In the genomic region with DNA sequence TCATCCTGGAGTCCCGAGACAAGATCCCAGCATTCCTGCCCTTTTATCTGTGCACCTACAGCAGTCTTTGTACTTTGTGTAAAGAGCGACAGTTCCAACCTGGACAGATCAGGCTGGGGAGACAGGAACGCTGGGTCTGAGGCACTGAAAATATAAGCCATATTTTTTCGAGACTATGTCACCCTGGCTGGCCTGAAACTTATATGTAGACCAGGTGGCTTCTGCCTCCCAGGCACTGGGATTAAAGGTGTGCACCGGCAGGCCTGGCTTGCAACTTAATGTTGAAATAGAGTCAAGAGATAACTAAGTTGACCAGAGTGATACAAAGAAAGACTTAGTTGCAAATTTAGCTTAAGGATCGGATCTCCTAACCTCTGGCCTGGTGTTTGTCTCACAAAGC, we compare ENCODE assay signal across 9 mouse cellular contexts. TPM values are rescaled to one million over a fixed set of nuclear protein-coding genes. Genes with fewer than 3 reads are reported as not detected.
A peak's percentile ranks its signal among the peaks of the same experiment; 100 is the strongest.
DNase-seq lines count a peak whose midpoint lies in the region; ATAC-seq and TF ChIP-seq lines count a peak whose summit lies in the region.
"Had no signal": no experiment of that assay in that cellular context is flagged by ENCODE, and none has a peak within 500 bp of the region (broad histone marks: within the 10 kb centered on the region; RNA-seq: fewer than 3 reads in every experiment).

No protein-coding gene starts in this region.

- WGBS in forebrain, embryonic 13.5 days = 61% methylated on average over 6 of the region's 6 CpGs
- 62% methylated on average over 6 of the region's 6 CpGs for WGBS in forebrain, embryonic 12.5 days
- WGBS in embryonic facial prominence, embryonic 13.5 days = 37% methylated on average over 6 of the region's 6 CpGs
- WGBS in liver, embryonic 14.5 days (ENCODE audit: insufficient replicate concordance) = 33% methylated on average over 6 of the region's 6 CpGs

- DNase-seq in layer of hippocampus, adult 2 months (ENCODE audit: low spot score in 2 of 2) = no peak
- no peak for DNase-seq in layer of hippocampus, adult 11-12 months (ENCODE audit: low spot score)
- no peak for DNase-seq in liver, embryonic 14.5 days (ENCODE audit: low read depth in 3 of 3, low spot score in 3 of 3)
- no peak for DNase-seq in adrenal gland, postnatal 25 days
- no peak for DNase-seq in layer of hippocampus, adult 18-20 months (ENCODE audit: low spot score in 2 of 2)
- DNase-seq: cerebellum, adult 11 months had no signal

- peaks cover 39% of the 10 kb centered on the region for H3K4me1 ChIP-seq in forebrain, embryonic 13.5 days
- peaks cover 39% of the 10 kb centered on the region for H3K4me1 ChIP-seq in forebrain, embryonic 12.5 days
- H3K4me1 ChIP-seq in embryonic facial prominence, embryonic 13.5 days = peaks cover 48% of the 10 kb centered on the region
- H3K4me1 ChIP-seq in liver, embryonic 14.5 days (replicated peaks; ENCODE audit: control insufficient read depth in 2 of 2, insufficient read depth in 2 of 2, low read length in 1 of 2) = peaks cover 54 to 73% of the 10 kb centered on the region in 2 experiments

- no peak overlapping the region for H3K4me2 ChIP-seq in forebrain, embryonic 13.5 days
- H3K4me2 ChIP-seq in forebrain, embryonic 12.5 days = no peak overlapping the region
- H3K4me2 ChIP-seq in embryonic facial prominence, embryonic 13.5 days = peak overlapping the region; percentile 77; the same call in 1 of the 2 replicates
- peak overlapping the region; percentile 95 for H3K4me2 ChIP-seq in liver, embryonic 14.5 days (ENCODE audit: low read depth)

- TF ChIP-seq CTCF in layer of hippocampus, adult 2 months (conservative IDR thresholded peaks at IDR 0.05) = no peak
- no peak for TF ChIP-seq CTCF in liver, embryonic 14.5 days (IDR thresholded peaks at IDR 0.05; ENCODE audit: low read depth)

- H3K9ac ChIP-seq in forebrain, embryonic 13.5 days = peak overlapping the region; percentile 46
- H3K9ac ChIP-seq in forebrain, embryonic 12.5 days = no peak overlapping the region
- H3K9ac ChIP-seq in embryonic facial prominence, embryonic 13.5 days = peak overlapping the region; percentile 51
- H3K9ac ChIP-seq in liver, embryonic 14.5 days (replicated peaks) = no peak overlapping the region; the same call in 1 of the 2 replicates

- ATAC-seq in forebrain, embryonic 13.5 days = no peak
- ATAC-seq in forebrain, embryonic 12.5 days (ENCODE audit: low FRiP score) = no peak
- no peak for ATAC-seq in embryonic facial prominence, embryonic 13.5 days (ENCODE audit: insufficient number of reproducible peaks, insufficient read depth, low FRiP score, low TSS enrichment, low read depth)
- no peak for ATAC-seq in liver, embryonic 14.5 days (ENCODE audit: insufficient read depth)

- H3K9me3 ChIP-seq in forebrain, embryonic 13.5 days (replicated peaks) = no peaks in the 10 kb centered on the region
- no peaks in the 10 kb centered on the region for H3K9me3 ChIP-seq in forebrain, embryonic 12.5 days
- no peaks in the 10 kb centered on the region for H3K9me3 ChIP-seq in embryonic facial prominence, embryonic 13.5 days
- H3K9me3 ChIP-seq in liver, embryonic 14.5 days (ENCODE audit: control insufficient read depth, low read length) = no peaks in the 10 kb centered on the region

- H3K4me3 ChIP-seq in forebrain, embryonic 13.5 days = no peak overlapping the region
- no peak overlapping the region for H3K4me3 ChIP-seq in forebrain, embryonic 12.5 days (replicated peaks)
- H3K4me3 ChIP-seq in layer of hippocampus, adult 2 months = no peak overlapping the region; the same call in 1 of the 2 replicates
- no peak overlapping the region for H3K4me3 ChIP-seq in embryonic facial prominence, embryonic 13.5 days
- peak overlapping the region in 1 of 2 experiments; percentile 30; a peak in 2 of 4 replicates for H3K4me3 ChIP-seq in liver, embryonic 14.5 days (ENCODE audit: insufficient read depth in 1 of 2, low read depth in 2 of 2, low read length in 2 of 2)

- peaks cover under 1% of the 10 kb centered on the region; the same call in 1 of the 2 replicates for H3K36me3 ChIP-seq in forebrain, embryonic 13.5 days (ENCODE audit: poor library complexity, severe bottlenecking)
- peaks cover 1% of the 10 kb centered on the region for H3K36me3 ChIP-seq in forebrain, embryonic 12.5 days (replicated peaks)
- peaks cover 17% of the 10 kb centered on the region for H3K36me3 ChIP-seq in embryonic facial prominence, embryonic 13.5 days
- no peaks in the 10 kb centered on the region; the same call in none of the 2 replicates for H3K36me3 ChIP-seq in liver, embryonic 14.5 days (replicated peaks; ENCODE audit: control insufficient read depth, insufficient read depth, low read depth)

- H3K27me3 ChIP-seq in forebrain, embryonic 13.5 days = no peaks in the 10 kb centered on the region
- no peaks in the 10 kb centered on the region for H3K27me3 ChIP-seq in forebrain, embryonic 12.5 days
- no peaks in the 10 kb centered on the region for H3K27me3 ChIP-seq in embryonic facial prominence, embryonic 13.5 days
- H3K27me3 ChIP-seq in liver, embryonic 14.5 days (ENCODE audit: control insufficient read depth, insufficient read depth, low read length) = no peaks in the 10 kb centered on the region

- no peak overlapping the region for H3K27ac ChIP-seq in forebrain, embryonic 13.5 days
- no peak overlapping the region for H3K27ac ChIP-seq in forebrain, embryonic 12.5 days
- H3K27ac ChIP-seq in layer of hippocampus, adult 2 months = peak overlapping the region; percentile 97
- peak overlapping the region; percentile 64; the same call in 1 of the 2 replicates for H3K27ac ChIP-seq in embryonic facial prominence, embryonic 13.5 days
- H3K27ac ChIP-seq in liver, embryonic 14.5 days = peak overlapping the region; percentile 6; the same call in 1 of the 2 replicates

- no peak for TF ChIP-seq EP300 in liver, embryonic 14.5 days (IDR thresholded peaks at IDR 0.05; ENCODE audit: low read depth)

RNA-seq across cellular contexts. Expression of gene Rhog, which starts 9.6 kb away (rescaled TPM):
- 18.4 and 20.2 TPM in 2 replicates for polyA plus RNA-seq in forebrain, embryonic 13.5 days (2015; fragmentation: Nextera tagmentation; extraction: Ambion mirVana)
- polyA plus RNA-seq in forebrain, embryonic 12.5 days (2016; fragmentation: Nextera tagmentation; extraction: Ambion mirVana) = 21.7 and 25.1 TPM in 2 replicates
- 10 to 100 TPM; 23.4 to 23.9 TPM for total RNA-seq in layer of hippocampus, adult 2 months (2021)
- 59.5 and 60.7 TPM in 2 replicates for polyA plus RNA-seq in embryonic facial prominence, embryonic 13.5 days (2015; fragmentation: Nextera tagmentation; extraction: Ambion mirVana)
- 31.4 and 35.9 TPM in 2 replicates for polyA plus RNA-seq in liver, embryonic 14.5 days (2012; rRNA removed)
- polyA plus RNA-seq in liver, embryonic 14.5 days (2014; fragmentation: Nextera tagmentation; extraction: Ambion mirVana) = 53.4 and 55.6 TPM in 2 replicates
- total RNA-seq in adrenal gland, postnatal 25 days (2021) = 58.9 and 59.7 TPM in 2 replicates
- total RNA-seq in layer of hippocampus, adult 18-20 months (2021) = 10 to 100 TPM; 27.8 to 32.9 TPM

RNA-seq across cellular contexts. Expression of gene Stim1, which starts 21.3 kb away (rescaled TPM):
- 8.2 and 8.3 TPM in 2 replicates for polyA plus RNA-seq in forebrain, embryonic 13.5 days (2015; fragmentation: Nextera tagmentation; extraction: Ambion mirVana)
- 11.6 and 11.7 TPM in 2 replicates for polyA plus RNA-seq in forebrain, embryonic 12.5 days (2016; fragmentation: Nextera tagmentation; extraction: Ambion mirVana)
- 10 to 100 TPM; 61.3 to 66.8 TPM for total RNA-seq in layer of hippocampus, adult 2 months (2021)
- polyA plus RNA-seq in embryonic facial prominence, embryonic 13.5 days (2015; fragmentation: Nextera tagmentation; extraction: Ambion mirVana) = 27.7 and 30.1 TPM in 2 replicates
- 6.9 and 7.9 TPM in 2 replicates for polyA plus RNA-seq in liver, embryonic 14.5 days (2012; rRNA removed)
- 9.3 and 11.2 TPM in 2 replicates for polyA plus RNA-seq in liver, embryonic 14.5 days (2014; fragmentation: Nextera tagmentation; extraction: Ambion mirVana)
- total RNA-seq in adrenal gland, postnatal 25 days (2021) = 52.4 and 65.8 TPM in 2 replicates
- total RNA-seq in layer of hippocampus, adult 18-20 months (2021) = 10 to 100 TPM; 66.7 to 71.6 TPM

RNA-seq across cellular contexts. Expression of gene Pgap2, which starts 36.3 kb away (rescaled TPM):
- polyA plus RNA-seq in forebrain, embryonic 13.5 days (2015; fragmentation: Nextera tagmentation; extraction: Ambion mirVana) = 50.6 and 52.4 TPM in 2 replicates
- polyA plus RNA-seq in forebrain, embryonic 12.5 days (2016; fragmentation: Nextera tagmentation; extraction: Ambion mirVana) = 54.3 and 59.2 TPM in 2 replicates
- total RNA-seq in layer of hippocampus, adult 2 months (2021) = 10 to 100 TPM; 24.3 to 30.6 TPM
- polyA plus RNA-seq in embryonic facial prominence, embryonic 13.5 days (2015; fragmentation: Nextera tagmentation; extraction: Ambion mirVana) = 93.5 and 98.9 TPM in 2 replicates
- polyA plus RNA-seq in liver, embryonic 14.5 days (2012; rRNA removed) = 14.5 and 15.4 TPM in 2 replicates
- 18.0 and 20.2 TPM in 2 replicates for polyA plus RNA-seq in liver, embryonic 14.5 days (2014; fragmentation: Nextera tagmentation; extraction: Ambion mirVana)
- total RNA-seq in adrenal gland, postnatal 25 days (2021) = 82.3 and 110 TPM in 2 replicates
- 10 to 100 TPM; 27.8 to 29.5 TPM for total RNA-seq in layer of hippocampus, adult 18-20 months (2021)

RNA-seq across cellular contexts. Expression of gene Nup98, which starts 36.3 kb away (rescaled TPM):
- 27.2 and 30.0 TPM in 2 replicates for polyA plus RNA-seq in forebrain, embryonic 13.5 days (2015; fragmentation: Nextera tagmentation; extraction: Ambion mirVana)
- 45.2 and 46.8 TPM in 2 replicates for polyA plus RNA-seq in forebrain, embryonic 12.5 days (2016; fragmentation: Nextera tagmentation; extraction: Ambion mirVana)
- 10 to 100 TPM; 40.7 to 45.0 TPM for total RNA-seq in layer of hippocampus, adult 2 months (2021)
- 37.1 and 38.7 TPM in 2 replicates for polyA plus RNA-seq in embryonic facial prominence, embryonic 13.5 days (2015; fragmentation: Nextera tagmentation; extraction: Ambion mirVana)
- 7.0 and 8.8 TPM in 2 replicates for polyA plus RNA-seq in liver, embryonic 14.5 days (2012; rRNA removed)
- 16.3 and 17.4 TPM in 2 replicates for polyA plus RNA-seq in liver, embryonic 14.5 days (2014; fragmentation: Nextera tagmentation; extraction: Ambion mirVana)
- 60.8 and 61.0 TPM in 2 replicates for total RNA-seq in adrenal gland, postnatal 25 days (2021)
- total RNA-seq in layer of hippocampus, adult 18-20 months (2021) = 10 to 100 TPM; 41.3 to 43.9 TPM

Comparison
In these comparisons a context has a peak if more than half of its experiments do, and no peak if none do; other contexts are left out.
1. H3K9ac ChIP-seq: peak in forebrain, embryonic 13.5 days (single experiment) and embryonic facial prominence, embryonic 13.5 days (single experiment); none in forebrain, embryonic 12.5 days (single experiment) and liver, embryonic 14.5 days (single experiment).
2. H3K27ac ChIP-seq: peak in layer of hippocampus, adult 2 months (single experiment), embryonic facial prominence, embryonic 13.5 days (single experiment) and liver, embryonic 14.5 days (single experiment); none in forebrain, embryonic 13.5 days (single experiment) and forebrain, embryonic 12.5 days (single experiment).
3. H3K4me2 ChIP-seq: peak in embryonic facial prominence, embryonic 13.5 days (single experiment) and liver, embryonic 14.5 days (single experiment); none in forebrain, embryonic 13.5 days (single experiment) and forebrain, embryonic 12.5 days (single experiment).